Mouse (Mus musculus) ES-Bruce4 (cell line): ENCODE measurements around the gene Llgl2.

Source experiments
- CTCF ChIP-seq: IDR thresholded peaks from one replicate; pipeline ENCODE4 v1.8.1; 2011; ENCODE audit warnings: low read depth, low read length
- POLR2A ChIP-seq: IDR thresholded peaks from one replicate; pipeline ENCODE4 v1.8.1; 2011; ENCODE audit warnings: low read length; ENCODE audit not compliant: insufficient read depth

DNA sequence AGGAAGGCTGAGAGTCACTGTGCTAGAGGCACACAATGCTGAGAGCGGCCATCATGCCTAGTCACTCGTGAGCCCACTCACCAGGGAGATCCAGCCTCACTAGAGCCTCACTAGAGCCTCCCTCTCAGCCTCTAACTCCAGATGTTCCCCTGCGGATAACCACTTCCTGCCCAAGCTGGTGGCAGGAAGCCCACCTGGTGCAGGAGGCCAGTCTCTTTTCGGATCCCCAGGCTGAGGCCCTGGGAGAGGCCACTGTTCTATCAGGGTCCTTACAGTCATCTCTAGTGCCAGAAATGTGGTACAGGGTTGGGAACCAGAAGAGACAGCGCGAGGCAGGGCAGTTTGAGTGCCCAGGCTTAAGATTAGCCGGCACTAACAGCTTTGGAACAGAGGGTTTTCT lies 74.6 kb downstream of the Llgl2 start:
- TF ChIP-seq CTCF (no peak), POLR2A (no peak)
